Mouse (Mus musculus) lung, embryonic 15.5 days (tissue): ENCODE data around the gene Mcat. TPM values are rescaled to one million over a fixed set of nuclear protein-coding genes. Genes with fewer than 3 reads are reported as not detected.
"Not testable (repeated sequence)": the region's sequence is repeated elsewhere in the genome, so short reads cannot be mapped to it uniquely, and the experiment has no call there.

Experiments
- ATAC-seq: fragments of 200-750 bp; cut with Nextera tagmentation; 2 replicates; pipeline ENCODE4 v1.8.0; 2017; ENCODE audit warnings: moderate number of reproducible peaks, borderline replicate concordance; ENCODE audit not compliant: low FRiP score, low TSS enrichment; ENCODE audit errors: extremely low read depth
- H3K27ac ChIP-seq: fragments of 300-500 bp; sonication (generic); 2 replicates; pipeline ENCODE4 v1.5.1; 2015; ENCODE audit warnings: moderate library complexity, mild to moderate bottlenecking, inconsistent platforms
- H3K27me3 ChIP-seq: fragments of 300-500 bp; sonication (generic); 2 replicates; pipeline ENCODE4 v1.6.1; 2015; ENCODE audit warnings: inconsistent platforms
- H3K36me3 ChIP-seq: fragments of 300-500 bp; sonication (generic); 2 replicates; pipeline ENCODE4 v1.6.1; 2015; ENCODE audit warnings: inconsistent platforms
- H3K4me1 ChIP-seq: fragments of 300-500 bp; sonication (generic); 2 replicates; pipeline ENCODE4 v1.6.1; 2015; ENCODE audit warnings: inconsistent platforms
- H3K4me2 ChIP-seq: fragments of 300-500 bp; sonication (generic); 2 replicates; pipeline ENCODE4 v1.6.1; 2015; ENCODE audit warnings: inconsistent platforms, mild to moderate bottlenecking, moderate library complexity
- H3K4me3 ChIP-seq: fragments of 300-500 bp; sonication (generic); 2 replicates; pipeline ENCODE4 v1.5.1; 2015; ENCODE audit warnings: mild to moderate bottlenecking, inconsistent platforms
- H3K9ac ChIP-seq: fragments of 300-500 bp; sonication (generic); 2 replicates; pipeline ENCODE4 v1.6.1; 2015; ENCODE audit warnings: inconsistent platforms
- H3K9me3 ChIP-seq: fragments of 300-500 bp; sonication (generic); 2 replicates; pipeline ENCODE4 v1.6.1; 2016; ENCODE audit warnings: inconsistent platforms
- WGBS: fragments of 180-500 bp; shearing (Covaris S2); methylation state at CpG from one replicate; pipeline ENCODE4 v1.1.7; 2015; 5-methylcytosine and 5-hydroxymethylcytosine counted together
- polyA plus RNA-seq: library from polyadenylated mRNA; unstranded; fragments of >200 nt; fragmentation: Nextera tagmentation; extraction: Ambion mirVana; gene quantifications from 2 replicates; pipeline ENCODE4 v1.2.1, GENCODE M21; 2015

The Mcat gene
- polyA plus RNA-seq, 1 experiment from 2014 or later = 34.3 TPM

DNA sequence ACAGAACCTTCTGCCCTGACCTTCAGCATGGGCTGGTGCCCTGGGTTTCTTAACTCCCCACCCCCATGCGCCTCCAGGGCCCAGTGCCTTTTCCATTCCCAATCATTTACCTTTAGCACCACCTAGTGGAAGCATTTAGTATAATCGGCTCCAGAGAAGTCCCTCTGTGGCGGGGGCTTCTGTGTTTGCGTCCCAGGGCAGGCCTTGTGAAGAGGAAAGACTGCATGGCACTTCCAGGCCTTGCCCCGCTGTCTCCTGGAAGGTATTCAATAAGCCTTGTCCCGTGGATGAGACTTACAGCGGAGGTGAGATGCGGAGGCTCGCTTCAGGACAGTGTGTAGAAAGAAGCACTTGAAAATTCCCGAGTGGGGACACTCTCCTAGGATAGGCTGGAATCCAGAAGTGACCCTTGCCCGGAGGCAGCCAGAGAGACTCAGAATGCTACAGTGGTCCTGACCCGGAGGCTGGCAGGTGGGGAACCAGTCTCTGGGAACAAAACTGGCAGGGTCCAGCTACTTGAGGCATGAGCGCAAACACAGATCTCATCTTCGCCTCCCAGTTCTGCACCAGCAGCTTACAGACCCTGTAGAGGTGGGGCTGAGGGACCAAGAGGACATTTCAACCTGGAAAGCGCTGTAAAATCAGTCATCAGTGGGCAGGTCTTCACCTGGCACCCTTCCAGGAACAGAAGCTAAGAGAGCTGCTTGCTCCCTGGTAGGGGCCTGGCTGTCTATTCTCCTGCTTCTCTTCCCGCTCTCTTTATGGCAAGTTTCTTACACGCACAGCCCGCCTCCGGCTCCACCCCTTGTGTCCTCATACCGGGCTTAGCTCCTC lies 45.2 kb downstream of the Mcat start:
- H3K36me3 ChIP-seq = no peaks in the 10 kb centered on the region
- 29% methylated on average over 20 of the region's 20 CpGs for WGBS
- H3K4me1 ChIP-seq = peaks cover 10% of the 10 kb centered on the region; the same call in 1 of the 2 replicates
- H3K4me3 ChIP-seq = no peak overlapping the region
- no peaks in the 10 kb centered on the region for H3K27me3 ChIP-seq
- ATAC-seq = peak; percentile 62
- H3K27ac ChIP-seq = no peak overlapping the region
- H3K9me3 ChIP-seq = no peaks in the 10 kb centered on the region
- no peak overlapping the region for H3K9ac ChIP-seq
- peak overlapping the region; percentile 46 for H3K4me2 ChIP-seq

DNA sequence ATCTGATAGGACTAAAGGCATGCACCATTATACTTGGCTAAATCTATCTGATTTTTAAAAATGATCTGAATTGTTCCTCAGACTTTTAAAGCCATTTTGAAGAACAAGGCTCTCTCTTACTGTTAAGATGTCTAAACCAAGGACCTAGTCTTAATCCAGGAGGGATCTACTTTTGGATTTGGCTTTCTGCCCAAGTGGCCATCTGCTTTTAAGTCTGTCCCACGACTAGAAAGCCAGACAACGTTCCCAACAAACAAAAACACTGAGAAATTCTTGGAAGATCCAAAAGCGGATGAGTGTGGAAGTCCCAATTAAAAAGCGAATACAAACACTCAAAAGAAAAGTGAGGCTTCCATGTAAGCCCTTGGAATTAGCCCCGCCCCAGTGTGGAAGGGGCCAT lies 48.6 kb downstream of the Mcat start:
- no peak overlapping the region for H3K4me2 ChIP-seq

GRCm38 (mm10) chr15:83512489-83513281 lies 50.9 kb downstream of the Mcat start:
- no peaks in the 10 kb centered on the region for H3K9me3 ChIP-seq
- H3K27ac ChIP-seq = no peak overlapping the region
- H3K4me3 ChIP-seq = no peak overlapping the region
- no peak for ATAC-seq
- H3K4me1 ChIP-seq = peaks cover 13% of the 10 kb centered on the region
- no peaks in the 10 kb centered on the region for H3K27me3 ChIP-seq
- H3K4me2 ChIP-seq = no peak overlapping the region
- H3K36me3 ChIP-seq = no peaks in the 10 kb centered on the region
- 59% methylated on average over 13 of the region's 13 CpGs for WGBS
- H3K9ac ChIP-seq = no peak overlapping the region

More for the DNA sequence above, 48.6 kb downstream of the Mcat start:
- H3K4me1 ChIP-seq = peaks cover 17% of the 10 kb centered on the region
- no peak overlapping the region for H3K9ac ChIP-seq
- H3K9me3 ChIP-seq = no peaks in the 10 kb centered on the region
- H3K4me3 ChIP-seq = no peak overlapping the region
- no peaks in the 10 kb centered on the region for H3K27me3 ChIP-seq
- H3K27ac ChIP-seq = no peak overlapping the region
- ATAC-seq = no peak
- 59% methylated on average over 5 of the region's 5 CpGs for WGBS
- no peaks in the 10 kb centered on the region for H3K36me3 ChIP-seq

GRCm38 (mm10) chr15:83510805-83511405 lies 52.7 kb downstream of the Mcat start, which contains the start of gene Ttll1:
TSS of gene Ttll1 (minus strand) at chr15:83510893.
- Histone ChIP-seq H3K9ac (peak within 1 kb of the TSS; percentile 45), H3K4me2 (peak within 1 kb of the TSS; percentile 90), H3K36me3 (no peaks in the 10 kb centered on the region), H3K4me1 (peaks cover 13% of the 10 kb centered on the region), H3K27me3 (no peaks in the 10 kb centered on the region), H3K4me3 (peak within 1 kb of the TSS; percentile 60), H3K27ac (peak within 1 kb of the TSS; percentile 52; the same call in 1 of the 2 replicates), H3K9me3 (no peaks in the 10 kb centered on the region)
- ATAC-seq = peak; percentile 94
- WGBS = 9% methylated on average over 41 of the region's 41 CpGs

GRCm38 (mm10) chr15:83509950-83510804 lies 53.4 kb downstream of the Mcat start:
- peak; percentile 67 for ATAC-seq
- Histone ChIP-seq H3K9me3 (no peaks in the 10 kb centered on the region), H3K4me3 (peak overlapping the region; percentile 60), H3K27ac (peak overlapping the region; percentile 52; the same call in 1 of the 2 replicates), H3K27me3 (no peaks in the 10 kb centered on the region), H3K4me2 (peak overlapping the region; percentile 90), H3K9ac (peak overlapping the region; percentile 45), H3K4me1 (peaks cover 13% of the 10 kb centered on the region), H3K36me3 (no peaks in the 10 kb centered on the region)
- WGBS = 28% methylated on average over 17 of the region's 17 CpGs

DNA sequence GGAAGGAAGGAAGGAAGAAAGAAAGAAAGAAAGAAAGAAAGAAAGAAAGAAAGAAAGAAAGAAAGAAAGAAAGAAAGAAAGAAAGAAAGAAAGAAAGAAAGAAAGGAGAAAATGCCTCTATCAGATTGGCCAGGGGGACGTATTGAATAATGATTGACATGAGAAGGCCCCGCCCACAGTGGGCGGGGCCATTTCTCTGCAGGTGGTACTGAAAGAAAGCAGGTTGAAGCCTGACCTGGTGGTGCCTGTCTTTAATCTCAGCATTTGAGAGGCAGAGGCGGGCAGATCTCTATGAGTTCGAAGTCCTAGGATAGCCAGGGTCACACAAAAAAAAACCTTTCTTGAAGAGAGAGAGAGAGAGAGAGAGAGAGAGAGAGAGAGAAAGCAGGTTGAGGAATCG lies 62.1 kb downstream of the Mcat start:
- H3K4me1 ChIP-seq, H3K36me3 ChIP-seq, H3K4me2 ChIP-seq, H3K9ac ChIP-seq, H3K9me3 ChIP-seq, H3K4me3 ChIP-seq, H3K27me3 ChIP-seq, ATAC-seq, H3K27ac ChIP-seq: not testable (repeated sequence)
- 74% methylated on average over 6 of the region's 6 CpGs for WGBS

GRCm38 (mm10) chr15:83500352-83500751 lies 63.2 kb downstream of the Mcat start:
- ATAC-seq = no peak
- Histone ChIP-seq H3K4me2 (no peak overlapping the region), H3K27ac (no peak overlapping the region), H3K4me3 (no peak overlapping the region), H3K27me3 (no peaks in the 10 kb centered on the region), H3K9me3 (no peaks in the 10 kb centered on the region), H3K36me3 (peaks cover 15% of the 10 kb centered on the region), H3K9ac (no peak overlapping the region), H3K4me1 (no peaks in the 10 kb centered on the region)
- WGBS = 43% methylated on average over 3 of the region's 3 CpGs

DNA sequence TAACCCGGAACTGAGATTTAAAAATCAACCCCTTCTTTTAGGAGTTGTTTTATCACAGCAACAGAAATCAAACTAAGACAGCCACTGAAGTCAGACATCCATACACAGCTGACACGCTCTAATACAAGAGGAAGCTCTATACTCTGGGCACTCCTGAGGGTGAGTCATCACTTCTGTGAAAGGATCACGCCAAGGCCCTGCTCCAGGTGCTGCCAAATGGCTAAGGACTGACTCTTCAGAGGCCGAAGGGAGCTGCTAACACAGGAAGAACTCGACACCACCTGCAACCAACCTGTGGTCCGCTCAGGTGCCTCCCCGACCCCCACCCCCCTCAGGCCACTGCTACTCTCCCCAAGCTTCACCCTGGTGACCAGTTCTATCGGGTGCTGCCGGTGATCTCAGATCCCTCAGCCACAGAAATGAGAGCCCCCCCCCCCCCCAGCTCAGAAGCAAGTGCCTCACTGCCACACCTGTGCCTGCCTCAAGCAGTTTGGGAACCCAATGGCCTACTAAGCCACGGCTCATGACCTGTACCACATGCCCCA lies 64.3 kb downstream of the Mcat start:
- Histone ChIP-seq H3K27ac (no peak overlapping the region), H3K36me3 (peaks cover 15% of the 10 kb centered on the region), H3K4me1 (no peaks in the 10 kb centered on the region), H3K4me3 (no peak overlapping the region), H3K27me3 (no peaks in the 10 kb centered on the region), H3K9ac (no peak overlapping the region), H3K9me3 (no peaks in the 10 kb centered on the region), H3K4me2 (no peak overlapping the region)
- ATAC-seq = no peak
- WGBS = 84% methylated on average over 10 of the region's 10 CpGs

GRCm38 (mm10) chr15:83497299-83497698 lies 66.3 kb downstream of the Mcat start:
- WGBS = 86% methylated on average over 6 of the region's 6 CpGs
- peaks cover 15% of the 10 kb centered on the region for H3K36me3 ChIP-seq

More at GRCm38 (mm10) chr15:83497299-83497698, 66.3 kb downstream of the Mcat start:
- no peak overlapping the region for H3K27ac ChIP-seq
- H3K9me3 ChIP-seq = no peaks in the 10 kb centered on the region
- H3K4me1 ChIP-seq = no peaks in the 10 kb centered on the region
- no peak for ATAC-seq
- no peaks in the 10 kb centered on the region for H3K27me3 ChIP-seq
- no peak overlapping the region for H3K4me3 ChIP-seq
- no peak overlapping the region for H3K4me2 ChIP-seq
- no peak overlapping the region for H3K9ac ChIP-seq
